Mouse (Mus musculus): ENCODE measurements at regions not wholly inside any gene's neighbourhood (a gene's known extent, or its start where the extent isn't known, plus 50 kb on each side); places are given as distances from the start of the nearest gene placed in this dataset.

GRCm38 (mm10) chr12:71373633-71374032 is 63.9 kb downstream of the Dact1 start:
- no peak for TF ChIP-seq CTCF (conservative IDR thresholded peaks at IDR 0.05; ENCODE audit: low read length)
- no peak for TF ChIP-seq POU5F1 (IDR thresholded peaks at IDR 0.05; ENCODE audit: borderline replicate concordance, low read length)
- no peak for TF ChIP-seq NANOG (IDR thresholded peaks at IDR 0.05; ENCODE audit: borderline replicate concordance, low read length)
